Mouse (Mus musculus): ENCODE measurements around the gene B3gnt9.

Gene B3gnt9

GRCm38 (mm10) chr8:105282239-105282638 lies 27.3 kb upstream of the B3gnt9 start:
- no peak for DNase-seq (ENCODE audit: low read depth, low spot score)

GRCm38 (mm10) chr8:105281821-105282220 lies 26.9 kb upstream of the B3gnt9 start:
- no peak for DNase-seq (ENCODE audit: low read depth, low spot score)

GRCm38 (mm10) chr8:105280567-105280966 lies 25.6 kb upstream of the B3gnt9 start:
- DNase-seq (ENCODE audit: low read depth, low spot score): no peak

GRCm38 (mm10) chr8:105278911-105279334 lies 24.0 kb upstream of the B3gnt9 start:
- DNase-seq (ENCODE audit: low read depth, low spot score): no peak

- DNase-seq (ENCODE audit: low read depth, low spot score): no peak
Measured at GRCm38 (mm10) chr8:105276292-105277120, 21.6 kb upstream of the B3gnt9 start.

- DNase-seq (ENCODE audit: low read depth, low spot score): no peak
Measured at GRCm38 (mm10) chr8:105275840-105276239, 20.9 kb upstream of the B3gnt9 start, which contains the start of gene Nol3. Gene Nol3 (plus strand): TSS chr8:105276140.

- no peak for DNase-seq (ENCODE audit: low read depth, low spot score)
Measured at GRCm38 (mm10) chr8:105275387-105275786, 20.4 kb upstream of the B3gnt9 start.

GRCm38 (mm10) chr8:105270916-105271186 lies 15.9 kb upstream of the B3gnt9 start:
- DNase-seq (ENCODE audit: low read depth, low spot score): no peak

GRCm38 (mm10) chr8:105270101-105270915 lies 15.4 kb upstream of the B3gnt9 start:
- no peak for DNase-seq (ENCODE audit: low read depth, low spot score)

GRCm38 (mm10) chr8:105269461-105269947 lies 14.6 kb upstream of the B3gnt9 start, which contains the start of gene Hsf4:
Gene Hsf4 (plus strand): TSS chr8:105269801.
- no peak for DNase-seq (ENCODE audit: low read depth, low spot score)

GRCm38 (mm10) chr8:105269075-105269458 lies 14.1 kb upstream of the B3gnt9 start:
- DNase-seq (ENCODE audit: low read depth, low spot score): no peak

- no peak for DNase-seq (ENCODE audit: low read depth, low spot score)
Measured at GRCm38 (mm10) chr8:105268342-105269074, 13.6 kb upstream of the B3gnt9 start.

GRCm38 (mm10) chr8:105266775-105267174 lies 11.8 kb upstream of the B3gnt9 start:
- no peak for DNase-seq (ENCODE audit: low read depth, low spot score)

- no peak for DNase-seq (ENCODE audit: low read depth, low spot score)
Measured at GRCm38 (mm10) chr8:105265128-105265527, 10.2 kb upstream of the B3gnt9 start.

GRCm38 (mm10) chr8:105264024-105264982 lies 9.3 kb upstream of the B3gnt9 start, which contains the start of the genes Tradd and Fbxl8:
Gene Tradd (minus strand): TSS chr8:105264609.
Gene Fbxl8 (plus strand): TSS chr8:105264648.
- DNase-seq (ENCODE audit: low read depth, low spot score): no peak

GRCm38 (mm10) chr8:105263244-105263912 lies 8.4 kb upstream of the B3gnt9 start:
- DNase-seq (ENCODE audit: low read depth, low spot score): no peak

- no peak for DNase-seq (ENCODE audit: low read depth, low spot score)
Measured at GRCm38 (mm10) chr8:105261326-105261980, 6.5 kb upstream of the B3gnt9 start.

GRCm38 (mm10) chr8:105260371-105261099 lies 5.6 kb upstream of the B3gnt9 start:
- no peak for DNase-seq (ENCODE audit: low read depth, low spot score)
